Mouse (Mus musculus) liver, postnatal 0 days (tissue): Measurements from ENCODE around the gene Cyp8b1. TPM values are rescaled to one million over a fixed set of nuclear protein-coding genes. Genes with fewer than 3 reads are reported as not detected.
A peak's percentile ranks its signal among the peaks of the same experiment; 100 is the strongest.

Experiments used
- ATAC-seq: fragments of 200-750 bp; cut with Nextera tagmentation; 2 replicates; pipeline ENCODE4 v1.8.0; 2017; ENCODE audit warnings: mild to moderate bottlenecking, moderate library complexity
- DNase-seq: peaks from one replicate; pipeline ENCODE4 v3.0.0-alpha.2; 2016
- H3K27ac ChIP-seq: fragments of 300-500 bp; sonication (generic); 2 replicates; pipeline ENCODE4 v1.5.1; 2014; ENCODE audit warnings: antibody characterized with exemption, moderate library complexity, mild to moderate bottlenecking, low read depth
- H3K27me3 ChIP-seq: fragments of 300-500 bp; sonication (generic); 2 replicates; pipeline ENCODE4 v1.6.1; 2014; ENCODE audit warnings: low read length, control low read depth, mixed read lengths; ENCODE audit not compliant: insufficient read depth
- H3K36me3 ChIP-seq: fragments of 300-500 bp; sonication (generic); replicated peaks from 2 replicates; pipeline ENCODE4 v1.6.1; 2014; ENCODE audit warnings: mild to moderate bottlenecking, control low read depth, low read length, moderate library complexity, mixed read lengths; ENCODE audit not compliant: insufficient read depth
- H3K4me1 ChIP-seq: fragments of 300-500 bp; sonication (generic); 2 replicates; pipeline ENCODE4 v1.6.1; 2014; ENCODE audit warnings: antibody characterized with exemption, mild to moderate bottlenecking, control low read depth; ENCODE audit not compliant: insufficient read depth
- H3K4me2 ChIP-seq: fragments of 300-500 bp; sonication (generic); 2 replicates; pipeline ENCODE4 v1.6.1; 2014; ENCODE audit warnings: low read depth, mild to moderate bottlenecking, low read length, moderate library complexity, mixed read lengths
- H3K4me3 ChIP-seq: fragments of 300-500 bp; sonication (generic); 2 replicates; pipeline ENCODE4 v1.5.1; 2014; ENCODE audit warnings: low read depth, low read length
- H3K9ac ChIP-seq: fragments of 300-500 bp; sonication (generic); replicated peaks from 2 replicates; pipeline ENCODE4 v1.6.1; 2014; ENCODE audit warnings: mild to moderate bottlenecking, moderate library complexity
- H3K9me3 ChIP-seq: fragments of 300-500 bp; sonication (generic); 2 replicates; pipeline ENCODE4 v1.6.1; 2016; ENCODE audit warnings: mild to moderate bottlenecking, control low read depth, low read length, mixed read lengths
- CTCF ChIP-seq: sonication (generic); IDR thresholded peaks from 2 replicates; pipeline ENCODE4 v1.5.1; 2016; ENCODE audit warnings: antibody characterized with exemption, low read depth
- EP300 ChIP-seq: IDR thresholded peaks from 2 replicates; pipeline ENCODE4 v1.6.1; 2016; ENCODE audit warnings: antibody characterized with exemption, low read depth, mild to moderate bottlenecking
- WGBS: fragments of 180-500 bp; shearing (Covaris S2); extraction: QIAGEN DNeasy Blood & Tissue Kit; methylation state at CpG from one replicate; pipeline ENCODE4 v1.1.7; 2014; ENCODE audit not compliant: insufficient replicate concordance; 5-methylcytosine and 5-hydroxymethylcytosine counted together
- polyA plus RNA-seq: library from polyadenylated mRNA; unstranded; fragments of >200 nt; fragmentation: Nextera tagmentation; extraction: Ambion mirVana; gene quantifications from 2 replicates; pipeline ENCODE4 v1.2.1, GENCODE M21; 2015

Cyp8b1 gene
- polyA plus RNA-seq, 1 experiment from 2014 or later = 144 TPM

GRCm38 (mm10) chr9:121912786-121913185 is 3.3 kb downstream of the Cyp8b1 start:
- ATAC-seq = peak; percentile 21
- H3K9ac ChIP-seq = 0 out of 2 replicates have a peak overlapping the region, but pooled peaks have one; percentile 16

GRCm38 (mm10) chr9:121911196-121911595 is 4.9 kb downstream of the Cyp8b1 start:
- H3K4me2 ChIP-seq = no peak overlapping the region
- ATAC-seq (no peak; the same call in 1 of the 2 replicates), DNase-seq (no peak)
- H3K36me3 ChIP-seq = no peaks in the 10 kb centered on the region
- WGBS = 73% methylated on average over 7 of the region's 7 CpGs
- H3K9me3 ChIP-seq = no peaks in the 10 kb centered on the region
- H3K4me1 ChIP-seq = peaks cover 7% of the 10 kb centered on the region; the same call in 1 of the 2 replicates
- H3K9ac ChIP-seq = no peak overlapping the region
- TF ChIP-seq EP300 = no peak
- TF ChIP-seq CTCF = no peak
- H3K4me3 ChIP-seq = no peak overlapping the region
- H3K27me3 ChIP-seq = no peaks in the 10 kb centered on the region
- H3K27ac ChIP-seq = peak overlapping the region; percentile 39; the same call in 1 of the 2 replicates

More at GRCm38 (mm10) chr9:121912786-121913185, 3.3 kb downstream of the Cyp8b1 start:
- Histone ChIP-seq H3K9me3 (no peaks in the 10 kb centered on the region), H3K4me3 (0 out of 2 replicates have a peak overlapping the region, but pooled peaks have one; percentile 38), H3K4me2 (peak overlapping the region; percentile 60), H3K27me3 (no peaks in the 10 kb centered on the region), H3K4me1 (peaks cover 7% of the 10 kb centered on the region; the same call in 1 of the 2 replicates), H3K36me3 (no peaks in the 10 kb centered on the region), H3K27ac (peak overlapping the region; percentile 90; the same call in 1 of the 2 replicates)
- DNase-seq = no peak
- 81% methylated on average over 4 of the region's 4 CpGs for WGBS
- TF ChIP-seq CTCF (no peak), EP300 (no peak)

- TF ChIP-seq EP300 (no peak), CTCF (no peak)
- Histone ChIP-seq H3K4me2 (no peak overlapping the region), H3K9me3 (no peaks in the 10 kb centered on the region), H3K4me1 (peaks cover 12% of the 10 kb centered on the region; the same call in 1 of the 2 replicates), H3K27ac (no peak overlapping the region), H3K9ac (no peak overlapping the region), H3K36me3 (no peaks in the 10 kb centered on the region), H3K27me3 (no peaks in the 10 kb centered on the region), H3K4me3 (no peak overlapping the region)
- 25% methylated on average over 6 of the region's 6 CpGs for WGBS
- DNase-seq (no peak), ATAC-seq (no peak)
Observed at GRCm38 (mm10) chr9:121909635-121910034, 6.5 kb downstream of the Cyp8b1 start.

- no peaks in the 10 kb centered on the region for H3K9me3 ChIP-seq
- H3K27ac ChIP-seq = no peak overlapping the region
- no peak overlapping the region for H3K4me2 ChIP-seq
- no peak overlapping the region for H3K4me3 ChIP-seq
- H3K36me3 ChIP-seq = no peaks in the 10 kb centered on the region
- H3K4me1 ChIP-seq = peaks cover 18% of the 10 kb centered on the region
- H3K9ac ChIP-seq = no peak overlapping the region
- TF ChIP-seq EP300 = no peak
- TF ChIP-seq CTCF = no peak
- ATAC-seq = no peak
- no peak for DNase-seq
- no peaks in the 10 kb centered on the region for H3K27me3 ChIP-seq
- 82% methylated on average over 17 of the region's 17 CpGs for WGBS
Observed at GRCm38 (mm10) chr9:121908321-121908720, 7.8 kb downstream of the Cyp8b1 start.

GRCm38 (mm10) chr9:121907356-121908070 is 8.6 kb downstream of the Cyp8b1 start:
- peaks cover 26% of the 10 kb centered on the region for H3K4me1 ChIP-seq
- no peaks in the 10 kb centered on the region for H3K9me3 ChIP-seq
- no peak overlapping the region for H3K9ac ChIP-seq
- no peak for ATAC-seq
- H3K4me2 ChIP-seq = no peak overlapping the region
- H3K27me3 ChIP-seq = no peaks in the 10 kb centered on the region
- no peak overlapping the region for H3K27ac ChIP-seq
- H3K36me3 ChIP-seq = no peaks in the 10 kb centered on the region
- H3K4me3 ChIP-seq = no peak overlapping the region
- TF ChIP-seq CTCF = no peak
- no peak for DNase-seq
- 76% methylated on average over 10 of the region's 10 CpGs for whole genome bisulfite sequencing

- peaks cover 22% of the 10 kb centered on the region for H3K4me1 ChIP-seq
- ATAC-seq (no peak), DNase-seq (no peak)
- TF ChIP-seq CTCF = no peak
- no peak for TF ChIP-seq EP300
- H3K9me3 ChIP-seq = no peaks in the 10 kb centered on the region
- H3K9ac ChIP-seq = no peak overlapping the region
- no peak overlapping the region for H3K4me2 ChIP-seq
- no peak overlapping the region for H3K4me3 ChIP-seq
- whole genome bisulfite sequencing = 77% methylated on average over 5 of the region's 5 CpGs
- peak overlapping the region; percentile 75 for H3K27ac ChIP-seq
- H3K27me3 ChIP-seq = no peaks in the 10 kb centered on the region
- no peaks in the 10 kb centered on the region for H3K36me3 ChIP-seq
Observed at GRCm38 (mm10) chr9:121906456-121906855, 9.6 kb downstream of the Cyp8b1 start.
